Mouse (Mus musculus) liver, embryonic 14.5 days (tissue): ENCODE results near the gene Cma2. TPM values are rescaled to one million over a fixed set of nuclear protein-coding genes. Genes with fewer than 3 reads are reported as not detected.

ENCODE experiments used
- ATAC-seq: fragments of 200-750 bp; cut with Nextera tagmentation; 2 replicates; pipeline ENCODE4 v1.8.0; 2017; ENCODE audit warnings: moderate number of reproducible peaks, mild to moderate bottlenecking, moderate library complexity; ENCODE audit not compliant: insufficient read depth
- DNase-seq, 3 experiments: peaks; one replicate each; pipeline ENCODE4 v3.0.0-alpha.2; 2012 to 2013; ENCODE audit warnings: low read depth in 3 of 3, low spot score in 3 of 3
- H3K27ac ChIP-seq: fragments of 300-500 bp; sonication (generic); 2 replicates; pipeline ENCODE4 v1.5.1; 2014; ENCODE audit warnings: moderate library complexity, mild to moderate bottlenecking, control low read depth, inconsistent platforms
- H3K27me3 ChIP-seq: fragments of 300-500 bp; sonication (generic); 2 replicates; pipeline ENCODE4 v1.6.1; 2014; ENCODE audit warnings: mild to moderate bottlenecking, low read length, moderate library complexity; ENCODE audit not compliant: control insufficient read depth, insufficient read depth
- H3K36me3 ChIP-seq: fragments of 300-500 bp; sonication (generic); replicated peaks from 2 replicates; pipeline ENCODE4 v1.6.1; 2014; ENCODE audit warnings: low read depth; ENCODE audit not compliant: control insufficient read depth, insufficient read depth
- H3K4me1 ChIP-seq, 2 experiments: fragments of 200-500 bp in 1 of 2; fragments of 300-500 bp in 1 of 2; sonication (generic) in 1 of 2; replicated peaks; 2 replicates each; pipeline ENCODE4 v1.6.1; 2012 to 2014; ENCODE audit warnings: antibody characterized with exemption in 1 of 2, inconsistent platforms in 1 of 2, low read length in 1 of 2; ENCODE audit not compliant: control insufficient read depth in 2 of 2, insufficient read depth in 2 of 2
- H3K4me2 ChIP-seq: fragments of 300-500 bp; sonication (generic); 2 replicates; pipeline ENCODE4 v1.6.1; 2014; ENCODE audit warnings: low read depth, mild to moderate bottlenecking, control low read depth, moderate library complexity
- H3K4me3 ChIP-seq, 2 experiments: fragments of 200-500 bp in 1 of 2; fragments of 300-500 bp in 1 of 2; sonication (generic) in 1 of 2; 2 replicates each; pipeline ENCODE4 v1.5.1; 2012 to 2014; ENCODE audit warnings: low read depth in 2 of 2, low read length in 2 of 2, mild to moderate bottlenecking in 2 of 2, control low read depth in 1 of 2, inconsistent platforms in 1 of 2, moderate library complexity in 1 of 2; ENCODE audit not compliant: insufficient read depth in 1 of 2
- H3K9ac ChIP-seq: fragments of 300-500 bp; sonication (generic); replicated peaks from 2 replicates; pipeline ENCODE4 v1.6.1; 2014; ENCODE audit warnings: mild to moderate bottlenecking, control low read depth, moderate library complexity
- H3K9me3 ChIP-seq: fragments of 300-500 bp; sonication (generic); 2 replicates; pipeline ENCODE4 v1.6.1; 2016; ENCODE audit warnings: low read length, mixed read lengths; ENCODE audit not compliant: control insufficient read depth
- CTCF ChIP-seq: IDR thresholded peaks from 2 replicates; pipeline ENCODE4 v1.5.1; 2016; ENCODE audit warnings: antibody characterized with exemption, low read depth, control low read depth
- EP300 ChIP-seq: IDR thresholded peaks from 2 replicates; pipeline ENCODE4 v1.6.1; 2016; ENCODE audit warnings: antibody characterized with exemption, low read depth
- WGBS: fragments of 180-500 bp; shearing (Covaris S2); extraction: QIAGEN DNeasy Blood & Tissue Kit; methylation state at CpG from one replicate; pipeline ENCODE4 v1.1.7; 2014; ENCODE audit not compliant: insufficient replicate concordance; 5-methylcytosine and 5-hydroxymethylcytosine counted together
- polyA plus RNA-seq, 2 experiments: library from polyadenylated mRNA; depleted of rRNA in 1 of 2; stranded (reverse) in 1 of 2; unstranded in 1 of 2; fragments of >200 nt; fragmentation: Nextera tagmentation in 1 of 2; extraction: Ambion mirVana in 1 of 2; gene quantifications; 2 replicates each; pipeline versions ENCODE4 v1.2.1 to v1.2.3; 2012 to 2014

Gene Cma2
- polyA plus RNA-seq, 2 experiments, result not detected

- Histone ChIP-seq H3K27me3 (no peaks in the 10 kb centered on the region), H3K9me3 (no peaks in the 10 kb centered on the region), H3K4me2 (peak overlapping the region; percentile 59), H3K4me1 (peaks cover 15 to 34% of the 10 kb centered on the region in 2 experiments), H3K4me3 (0 out of 4 replicates have a peak overlapping the region, but pooled peaks of 1 of the 2 experiments have one; percentile 14), H3K9ac (peak overlapping the region; percentile 9; the same call in 1 of the 2 replicates), H3K36me3 (no peaks in the 10 kb centered on the region), H3K27ac (peak overlapping the region; percentile 68)
- ATAC-seq, result peak; percentile 87
- TF ChIP-seq EP300, result peak; percentile 76
- TF ChIP-seq CTCF, result no peak
- WGBS, result 6% methylated on average over 7 of the region's 7 CpGs
- DNase-seq, result peak; percentile 53 to 59 (median 59)
These were observed 28.1 kb upstream of the Cma2 start for GRCm38 (mm10) chr14:55922475-55923232.

DNA sequence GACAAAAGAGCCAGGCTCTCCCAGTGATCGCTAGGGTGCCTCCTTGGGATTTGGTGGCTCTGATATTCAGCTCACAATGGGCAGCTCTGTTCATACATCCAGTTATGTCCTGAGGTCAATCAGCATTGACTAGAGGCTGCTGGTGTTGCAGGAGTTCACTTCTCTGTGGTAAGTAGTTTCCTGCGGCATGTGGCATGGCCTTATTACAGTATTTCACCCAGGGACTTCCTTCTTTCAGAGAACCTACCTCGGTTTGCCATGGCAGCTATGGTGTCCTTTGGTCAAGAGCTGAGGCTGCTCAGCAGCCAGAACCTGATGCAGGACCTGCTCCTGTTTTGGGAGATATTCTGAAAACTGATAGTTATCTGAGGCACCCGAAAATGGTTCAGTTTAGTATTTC, 23.9 kb upstream of the Cma2 start:
- Histone ChIP-seq H3K36me3 (no peaks in the 10 kb centered on the region), H3K27ac (no peak overlapping the region)

GRCm38 (mm10) chr14:55929263-55929997, 21.4 kb upstream of the Cma2 start:
- Histone ChIP-seq H3K4me1 (peaks cover 0 to 15% of the 10 kb centered on the region in 2 experiments; a peak in 2 of 4 replicates), H3K9ac (no peak overlapping the region), H3K27me3 (no peaks in the 10 kb centered on the region), H3K4me3 (no peak overlapping the region), H3K27ac (no peak overlapping the region), H3K4me2 (no peak overlapping the region), H3K36me3 (no peaks in the 10 kb centered on the region), H3K9me3 (no peaks in the 10 kb centered on the region)
- ATAC-seq, result no peak
- TF ChIP-seq EP300, result no peak
- TF ChIP-seq CTCF, result no peak
- 30% methylated on average over 12 of the region's 12 CpGs for WGBS
- DNase-seq, result no peak

More for the DNA sequence above, 23.9 kb upstream of the Cma2 start:
- H3K4me3 ChIP-seq, result no peak overlapping the region
- no peaks in the 10 kb centered on the region for H3K9me3 ChIP-seq
- TF ChIP-seq CTCF, result no peak
- TF ChIP-seq EP300, result no peak
- 39% methylated on average over 4 of the region's 4 CpGs for WGBS
- H3K4me2 ChIP-seq, result no peak overlapping the region
- ATAC-seq (no peak), DNase-seq (no peak)
- H3K9ac ChIP-seq, result no peak overlapping the region
- peaks cover 15 to 31% of the 10 kb centered on the region in 2 experiments for H3K4me1 ChIP-seq
- H3K27me3 ChIP-seq, result no peaks in the 10 kb centered on the region

DNA sequence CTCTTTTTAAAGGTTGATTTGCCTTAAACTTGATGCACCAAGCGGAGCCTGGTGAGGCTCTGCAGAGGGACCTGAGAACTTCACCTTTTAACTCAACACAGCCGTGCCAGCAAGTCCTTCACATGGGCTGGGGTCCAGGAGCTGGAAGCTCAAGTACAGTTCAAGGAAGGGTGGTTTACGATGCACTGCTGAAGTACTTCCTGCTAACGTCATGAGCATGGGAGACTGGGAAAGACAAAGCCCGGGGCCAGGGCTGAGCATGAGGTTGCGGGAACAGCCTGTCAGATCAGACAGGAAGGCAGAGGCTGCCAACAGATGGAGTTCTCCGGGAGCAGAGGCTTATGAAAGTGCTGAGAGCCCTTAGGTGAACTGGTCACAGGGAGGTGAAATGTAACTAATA, 17.2 kb upstream of the Cma2 start:
- TF ChIP-seq CTCF, result no peak
- ATAC-seq (no peak), DNase-seq (no peak)
- no peaks in the 10 kb centered on the region for H3K9me3 ChIP-seq
- 38% methylated on average over 7 of the region's 7 CpGs for WGBS
- H3K27ac ChIP-seq, result no peak overlapping the region
- peaks cover 0 to 3% of the 10 kb centered on the region in 2 experiments; a peak in 1 of 4 replicates for H3K4me1 ChIP-seq
- no peaks in the 10 kb centered on the region for H3K36me3 ChIP-seq
- no peak overlapping the region for H3K4me2 ChIP-seq
- H3K27me3 ChIP-seq, result no peaks in the 10 kb centered on the region
- H3K4me3 ChIP-seq, result no peak overlapping the region
- no peak overlapping the region for H3K9ac ChIP-seq

DNA sequence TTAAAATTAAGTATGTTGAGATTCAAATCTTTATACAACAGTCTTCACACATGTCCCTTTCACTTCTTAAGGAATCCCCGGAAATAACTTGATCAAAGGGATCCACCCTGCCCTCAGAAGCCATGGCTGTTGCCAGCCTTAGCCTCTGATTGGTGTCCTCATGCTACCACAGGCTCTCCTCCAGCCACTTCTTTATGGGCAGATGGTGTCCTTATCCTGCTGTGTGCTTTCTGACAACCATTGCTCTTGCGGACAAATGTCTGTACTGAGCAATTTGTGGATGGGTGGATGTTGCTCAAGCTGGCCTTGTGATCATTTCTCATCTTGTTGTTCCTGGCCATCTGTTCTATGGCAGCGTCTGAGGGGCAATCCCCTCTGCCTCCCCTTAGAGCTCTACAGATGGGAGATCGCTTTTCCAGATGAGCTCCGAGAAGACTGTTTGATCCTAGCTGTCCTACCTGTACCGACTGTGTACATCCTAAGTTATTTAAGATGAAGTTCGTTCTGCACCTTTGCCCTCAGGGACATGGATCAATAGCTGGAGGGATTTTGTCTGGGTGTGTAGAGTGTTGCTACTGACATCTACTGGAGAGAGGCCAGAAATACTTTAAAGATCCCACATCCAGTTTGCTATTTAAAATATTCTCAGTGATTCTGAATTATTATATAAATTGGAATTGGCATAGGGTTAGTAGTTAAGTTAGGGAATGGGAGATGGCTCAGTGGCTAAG, 10.5 kb upstream of the Cma2 start:
- no peaks in the 10 kb centered on the region for H3K27me3 ChIP-seq
- peak; percentile 16; the same call in 1 of the 2 replicates for TF ChIP-seq CTCF
- TF ChIP-seq EP300, result no peak
- H3K36me3 ChIP-seq, result no peaks in the 10 kb centered on the region
- H3K9ac ChIP-seq, result no peak overlapping the region
- H3K4me2 ChIP-seq, result no peak overlapping the region
- peaks cover 0 to 3% of the 10 kb centered on the region in 2 experiments; a peak in 2 of 4 replicates for H3K4me1 ChIP-seq
- H3K9me3 ChIP-seq, result no peaks in the 10 kb centered on the region
- 39% methylated on average over 7 of the region's 7 CpGs for WGBS
- ATAC-seq (no peak), DNase-seq (no peak)
- H3K4me3 ChIP-seq, result no peak overlapping the region
- no peak overlapping the region for H3K27ac ChIP-seq
